Comparison of ENCODE assay signal across 12 mouse cellular contexts in genomic region chr3:89529796-89530195, GRCm38 (mm10). TPM values are rescaled to one million over a fixed set of nuclear protein-coding genes. Genes with fewer than 3 reads are reported as not detected.
DNase-seq lines count a peak whose midpoint lies in the region; TF ChIP-seq lines count a peak whose summit lies in the region.
"Had no signal": no experiment of that assay in that cellular context is flagged by ENCODE, and none has a peak within 500 bp of the region (broad histone marks: within the 10 kb centered on the region; RNA-seq: fewer than 3 reads in every experiment).

No protein-coding gene starts in this region.

- peak; percentile 51 for DNase-seq in adrenal gland, adult 2 months
- no peak for DNase-seq in adrenal gland, adult 18-20 months (ENCODE audit: low spot score in 2 of 2)
- no peak for DNase-seq in left cerebral cortex, adult 2 months (ENCODE audit: extremely low spot score in 1 of 2, low spot score in 2 of 2)
- DNase-seq in left cerebral cortex, adult 8-10 months (ENCODE audit: low spot score in 2 of 2): no peak
- DNase-seq in thymus, postnatal 4 days: peak; percentile 53
- DNase-seq in thymus, postnatal 25 days: no peak
- no peak for DNase-seq in cerebellum, postnatal 25 days
- no peak for DNase-seq in cerebellum, adult 9-10 months
- DNase-seq: B cell, adult 2 months; heart, postnatal 14 days had no signal

- intact Hi-C loops in left cerebral cortex, adult 2 months (cut with DNase I): no loop called here

- peak; percentile 20 for TF ChIP-seq CTCF in left cerebral cortex, adult 2 months (IDR thresholded peaks at IDR 0.05)

- H3K4me3 ChIP-seq in left cerebral cortex, adult 2 months: no peak overlapping the region
- H3K4me3 ChIP-seq: midbrain, embryonic 15.5 days had no signal

- H3K27ac ChIP-seq in left cerebral cortex, adult 2 months: no peak overlapping the region
- H3K27ac ChIP-seq: midbrain, embryonic 15.5 days had no signal

RNA-seq across cellular contexts. Expression of gene Kcnn3, which starts 9.8 kb away (rescaled TPM):
- 1 to 10 TPM; 3.1 to 5.2 TPM for total RNA-seq in adrenal gland, adult 2 months (2021)
- 1.7 and 2.0 TPM in 2 replicates for polyA plus RNA-seq in adrenal gland, adult 2 months (2012; rRNA removed)
- total RNA-seq in adrenal gland, adult 18-20 months (2021): 1 to 10 TPM; 2.7 to 3.8 TPM
- 10 to 100 TPM; 18.2 to 27.3 TPM for total RNA-seq in left cerebral cortex, adult 2 months (2021)
- total RNA-seq in left cerebral cortex, adult 8-10 months (2022): 10 to 100 TPM; 20.8 to 25.7 (median 23.3) TPM
- polyA plus RNA-seq: inflammation-experienced regulatory T-cells, adult 6 months had no signal

Comparison
In these comparisons a context has a peak if more than half of its experiments do, and no peak if none do; other contexts are left out.
1. DNase-seq: peak in adrenal gland, adult 2 months (single experiment) and thymus, postnatal 4 days (single experiment); none in adrenal gland, adult 18-20 months (0 of 2), left cerebral cortex, adult 2 months (0 of 2), left cerebral cortex, adult 8-10 months (0 of 2), thymus, postnatal 25 days (single experiment), cerebellum, postnatal 25 days (0 of 2) and cerebellum, adult 9-10 months (single experiment).